ENCODE assay signal across 31 mouse cellular contexts in the genomic region with DNA sequence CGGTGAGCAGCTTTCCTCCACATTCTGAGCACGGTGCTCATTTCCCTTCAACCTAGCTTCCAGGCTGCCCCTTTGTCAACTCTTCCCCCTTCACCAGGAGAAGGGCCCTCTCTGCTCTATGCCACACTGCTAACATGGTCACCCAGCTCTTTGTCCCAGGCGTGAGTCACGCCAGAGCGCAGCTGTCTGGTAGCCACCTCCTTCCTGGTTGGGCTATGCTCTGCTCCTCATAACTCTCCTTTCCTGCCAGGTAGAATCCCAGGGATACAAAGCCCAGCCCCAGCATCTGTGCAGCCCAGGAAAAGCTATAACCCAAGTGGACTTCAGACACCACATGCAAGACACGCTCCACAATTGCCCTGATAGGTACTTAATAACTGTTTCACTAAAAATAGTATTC.
DNase-seq lines count a peak whose midpoint lies in the region; ATAC-seq and TF ChIP-seq lines count a peak whose summit lies in the region.
"Had no signal": no experiment of that assay in that cellular context is flagged by ENCODE, and none has a peak within 500 bp of the region (broad histone marks: within the 10 kb centered on the region; RNA-seq: fewer than 3 reads in every experiment).

No protein-coding gene starts in this region.

- ATAC-seq in intestine, embryonic 16.5 days = peak; percentile 73
- peak; percentile 88 for ATAC-seq in stomach, postnatal 0 days (ENCODE audit: low FRiP score, low TSS enrichment)
- ATAC-seq in midbrain, embryonic 14.5 days (ENCODE audit: low FRiP score, low TSS enrichment) = no peak
- ATAC-seq: forebrain, embryonic 16.5 days; hindbrain, embryonic 16.5 days had no signal

- no peak overlapping the region for H3K4me3 ChIP-seq in kidney, adult 2 months (ENCODE audit: insufficient read depth, low read depth, low read length)
- H3K4me3 ChIP-seq in intestine, embryonic 16.5 days (ENCODE audit: low read length) = no peak overlapping the region
- H3K4me3 ChIP-seq in stomach, postnatal 0 days (ENCODE audit: low read depth, low read length) = no peak overlapping the region
- no peak overlapping the region for H3K4me3 ChIP-seq in midbrain, embryonic 14.5 days (replicated peaks; ENCODE audit: low read depth, low read length)
- H3K4me3 ChIP-seq: embryonic facial prominence, embryonic 10.5 days; embryonic facial prominence, embryonic 13.5 days; erythroblast, embryonic 14.5 days; forebrain, embryonic 12.5 days; heart, embryonic 12.5 days; heart, embryonic 15.5 days; hindbrain, embryonic 10.5 days; hindbrain, embryonic 13.5 days had no signal

- TF ChIP-seq EP300 in stomach, postnatal 0 days (optimal IDR thresholded peaks at IDR 0.05) = no peak

- WGBS in kidney, adult 2 months = 79% methylated on average over 6 of the region's 6 CpGs
- 79% methylated on average over 6 of the region's 6 CpGs for WGBS in intestine, embryonic 16.5 days
- 78% methylated on average over 6 of the region's 6 CpGs for WGBS in stomach, postnatal 0 days
- WGBS in midbrain, embryonic 14.5 days = 91% methylated on average over 6 of the region's 6 CpGs

- TF ChIP-seq POLR2A in kidney, adult 2 months (IDR thresholded peaks at IDR 0.05; ENCODE audit: low read depth, low read length) = no peak

- no peaks in the 10 kb centered on the region; the same call in 1 of the 2 replicates for H3K36me3 ChIP-seq in kidney, adult 2 months (ENCODE audit: control insufficient read depth, insufficient read depth, low read length)
- H3K36me3 ChIP-seq in intestine, embryonic 16.5 days (ENCODE audit: control insufficient read depth, insufficient read depth, low read length) = peaks cover 8% of the 10 kb centered on the region
- peaks cover 20% of the 10 kb centered on the region; the same call in 1 of the 2 replicates for H3K36me3 ChIP-seq in stomach, postnatal 0 days (ENCODE audit: control insufficient read depth, insufficient read depth, low read length)
- no peaks in the 10 kb centered on the region for H3K36me3 ChIP-seq in midbrain, embryonic 14.5 days (ENCODE audit: control insufficient read depth, insufficient read depth, low read length)
- H3K36me3 ChIP-seq: forebrain, embryonic 12.5 days; hindbrain, embryonic 13.5 days had no signal

- no peaks in the 10 kb centered on the region for H3K27me3 ChIP-seq in kidney, adult 2 months (replicated peaks; ENCODE audit: control insufficient read depth, insufficient read depth, low read length)
- no peaks in the 10 kb centered on the region for H3K27me3 ChIP-seq in intestine, embryonic 16.5 days (replicated peaks; ENCODE audit: control insufficient read depth, insufficient read depth, low read length)
- H3K27me3 ChIP-seq in stomach, postnatal 0 days (ENCODE audit: control insufficient read depth, insufficient read depth, low read length) = no peaks in the 10 kb centered on the region
- no peaks in the 10 kb centered on the region for H3K27me3 ChIP-seq in midbrain, embryonic 14.5 days (ENCODE audit: control insufficient read depth, insufficient read depth, low read length)
- H3K27me3 ChIP-seq: CH12.LX; embryonic facial prominence, embryonic 13.5 days; forebrain, embryonic 12.5 days; heart, embryonic 12.5 days; heart, embryonic 15.5 days; hindbrain, embryonic 13.5 days had no signal

- DNase-seq in kidney, adult 9 months = peak; percentile 21
- no peak for DNase-seq in kidney, postnatal 4 days
- peak; percentile 11 for DNase-seq in kidney, postnatal 14 days
- DNase-seq in kidney, adult 2 months = no peak
- DNase-seq in stomach, postnatal 0 days (ENCODE audit: low spot score) = peak; percentile 28
- no peak for DNase-seq in midbrain, embryonic 14.5 days
- DNase-seq: adrenal gland, adult 8-10 months; adrenal gland, postnatal 25 days; B cell, adult 2 months; cerebellum, adult 11-12 months; cerebellum, adult 8-10 months; cerebellum, postnatal 10 days; cerebellum, postnatal 36 days; embryo, embryonic 11 days; gastrocnemius, postnatal 10 days; gastrocnemius, postnatal 36 days; heart, postnatal 10 days; heart, postnatal 36 days had no signal

- no peak overlapping the region for H3K4me2 ChIP-seq in intestine, embryonic 16.5 days (ENCODE audit: low read depth, low read length)
- H3K4me2 ChIP-seq in stomach, postnatal 0 days (replicated peaks; ENCODE audit: low read depth) = no peak overlapping the region
- H3K4me2 ChIP-seq in midbrain, embryonic 14.5 days (ENCODE audit: low read length) = no peak overlapping the region
- H3K4me2 ChIP-seq: embryonic facial prominence, embryonic 13.5 days; forebrain, embryonic 12.5 days; heart, embryonic 12.5 days; heart, embryonic 15.5 days; hindbrain, embryonic 13.5 days had no signal

- H3K4me1 ChIP-seq in kidney, adult 2 months (ENCODE audit: control insufficient read depth, insufficient read depth, low read length) = no peaks in the 10 kb centered on the region
- H3K4me1 ChIP-seq in intestine, embryonic 16.5 days (ENCODE audit: control insufficient read depth, insufficient read depth, low read length) = peaks cover 8% of the 10 kb centered on the region
- H3K4me1 ChIP-seq in stomach, postnatal 0 days (replicated peaks; ENCODE audit: control insufficient read depth, insufficient read depth) = no peaks in the 10 kb centered on the region
- H3K4me1 ChIP-seq in midbrain, embryonic 14.5 days (ENCODE audit: control insufficient read depth, insufficient read depth, low read length) = no peaks in the 10 kb centered on the region
- H3K4me1 ChIP-seq: embryonic facial prominence, embryonic 10.5 days; embryonic facial prominence, embryonic 13.5 days; forebrain, embryonic 12.5 days; heart, embryonic 12.5 days; heart, embryonic 15.5 days; hindbrain, embryonic 10.5 days; hindbrain, embryonic 13.5 days had no signal

- H3K27ac ChIP-seq in kidney, adult 2 months (ENCODE audit: insufficient read depth, low read depth, low read length) = no peak overlapping the region
- H3K27ac ChIP-seq in intestine, embryonic 16.5 days (ENCODE audit: low read length) = no peak overlapping the region
- H3K27ac ChIP-seq in stomach, postnatal 0 days (replicated peaks) = no peak overlapping the region
- H3K27ac ChIP-seq in midbrain, embryonic 14.5 days (replicated peaks; ENCODE audit: low read depth, low read length) = no peak overlapping the region
- H3K27ac ChIP-seq: embryonic facial prominence, embryonic 10.5 days; embryonic facial prominence, embryonic 13.5 days; forebrain, embryonic 12.5 days; heart, embryonic 15.5 days; hindbrain, embryonic 10.5 days; hindbrain, embryonic 13.5 days had no signal

- no peaks in the 10 kb centered on the region for H3K9me3 ChIP-seq in intestine, embryonic 16.5 days (ENCODE audit: control insufficient read depth, low read length)
- H3K9me3 ChIP-seq in stomach, postnatal 0 days (ENCODE audit: control insufficient read depth, low read length) = no peaks in the 10 kb centered on the region
- no peaks in the 10 kb centered on the region for H3K9me3 ChIP-seq in midbrain, embryonic 14.5 days (ENCODE audit: control insufficient read depth, low read length)
- H3K9me3 ChIP-seq: embryonic facial prominence, embryonic 10.5 days; embryonic facial prominence, embryonic 13.5 days; forebrain, embryonic 12.5 days; G1E; heart, embryonic 12.5 days; heart, embryonic 15.5 days; hindbrain, embryonic 10.5 days; hindbrain, embryonic 13.5 days had no signal

- TF ChIP-seq CTCF in kidney, adult 2 months (conservative IDR thresholded peaks at IDR 0.05; ENCODE audit: insufficient read depth, insufficient read length, low read depth, low read length) = no peak
- TF ChIP-seq CTCF in stomach, postnatal 0 days (IDR thresholded peaks at IDR 0.05; ENCODE audit: low read depth) = no peak

- no peak overlapping the region for H3K9ac ChIP-seq in intestine, embryonic 16.5 days (ENCODE audit: low read depth, low read length)
- H3K9ac ChIP-seq in stomach, postnatal 0 days (ENCODE audit: low read length) = no peak overlapping the region
- H3K9ac ChIP-seq in midbrain, embryonic 14.5 days (replicated peaks; ENCODE audit: low read length) = no peak overlapping the region
- H3K9ac ChIP-seq: embryonic facial prominence, embryonic 13.5 days; forebrain, embryonic 12.5 days; heart, embryonic 12.5 days; heart, embryonic 15.5 days; hindbrain, embryonic 13.5 days had no signal

Comparison
In these comparisons a context has a peak if more than half of its experiments do, and no peak if none do; other contexts are left out.
1. DNase-seq: peak in kidney, adult 9 months (single experiment), kidney, postnatal 14 days (single experiment) and stomach, postnatal 0 days (single experiment); none in kidney, postnatal 4 days (0 of 2), kidney, adult 2 months (single experiment) and midbrain, embryonic 14.5 days (single experiment).